Mouse (Mus musculus) cortical plate, adult 2 months (tissue): ENCODE data around the gene Olfr670.

Experiments used
- CTCF ChIP-seq: fragments of 200-500 bp; IDR thresholded peaks from 2 replicates; pipeline ENCODE4 v1.5.1; 2011; ENCODE audit warnings: mild to moderate bottlenecking, control low read depth, low read length; ENCODE audit not compliant: insufficient read depth; ENCODE audit errors: extremely low read depth
- POLR2A ChIP-seq: fragments of 200-500 bp; IDR thresholded peaks from 2 replicates; pipeline ENCODE4 v1.6.1; 2011; ENCODE audit warnings: mild to moderate bottlenecking, low read length, control low read depth; ENCODE audit not compliant: insufficient read depth; ENCODE audit errors: extremely low read depth

DNA sequence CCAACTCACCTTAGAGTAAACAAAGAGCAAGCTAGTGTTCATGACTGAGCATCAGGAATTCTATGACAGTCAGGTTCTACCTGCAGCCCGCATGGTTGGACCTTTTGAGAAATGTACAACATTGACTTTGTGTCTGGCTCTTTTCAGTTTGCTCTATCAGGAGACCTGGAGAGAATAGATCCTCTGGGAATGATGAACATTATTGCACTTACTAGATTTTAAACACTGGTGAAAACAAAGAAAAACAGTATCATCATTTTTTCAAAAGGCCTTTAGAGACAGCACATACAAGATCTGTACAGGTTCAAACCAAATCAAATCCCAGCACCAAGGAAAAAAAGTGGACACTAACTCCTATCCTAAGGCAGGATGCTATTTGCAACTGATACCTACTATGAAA lies 41.0 kb downstream of the Olfr670 start, which contains the start of gene Olfr667:
- TF ChIP-seq POLR2A: no peak
- TF ChIP-seq CTCF: no peak
